Mouse (Mus musculus): Measurements from ENCODE around the gene Gatm. TPM values are rescaled to one million over a fixed set of nuclear protein-coding genes. Genes with fewer than 3 reads are reported as not detected.

The Gatm gene
- 2.3 TPM for polyA plus RNA-seq (2014; fragmentation: Illumina TruSeq; extraction: RNeasy Lipid Tissue Mini Kit (QIAGEN cat#74804); ENCODE audit: insufficient read depth, low read depth, low replicate concordance)

DNA sequence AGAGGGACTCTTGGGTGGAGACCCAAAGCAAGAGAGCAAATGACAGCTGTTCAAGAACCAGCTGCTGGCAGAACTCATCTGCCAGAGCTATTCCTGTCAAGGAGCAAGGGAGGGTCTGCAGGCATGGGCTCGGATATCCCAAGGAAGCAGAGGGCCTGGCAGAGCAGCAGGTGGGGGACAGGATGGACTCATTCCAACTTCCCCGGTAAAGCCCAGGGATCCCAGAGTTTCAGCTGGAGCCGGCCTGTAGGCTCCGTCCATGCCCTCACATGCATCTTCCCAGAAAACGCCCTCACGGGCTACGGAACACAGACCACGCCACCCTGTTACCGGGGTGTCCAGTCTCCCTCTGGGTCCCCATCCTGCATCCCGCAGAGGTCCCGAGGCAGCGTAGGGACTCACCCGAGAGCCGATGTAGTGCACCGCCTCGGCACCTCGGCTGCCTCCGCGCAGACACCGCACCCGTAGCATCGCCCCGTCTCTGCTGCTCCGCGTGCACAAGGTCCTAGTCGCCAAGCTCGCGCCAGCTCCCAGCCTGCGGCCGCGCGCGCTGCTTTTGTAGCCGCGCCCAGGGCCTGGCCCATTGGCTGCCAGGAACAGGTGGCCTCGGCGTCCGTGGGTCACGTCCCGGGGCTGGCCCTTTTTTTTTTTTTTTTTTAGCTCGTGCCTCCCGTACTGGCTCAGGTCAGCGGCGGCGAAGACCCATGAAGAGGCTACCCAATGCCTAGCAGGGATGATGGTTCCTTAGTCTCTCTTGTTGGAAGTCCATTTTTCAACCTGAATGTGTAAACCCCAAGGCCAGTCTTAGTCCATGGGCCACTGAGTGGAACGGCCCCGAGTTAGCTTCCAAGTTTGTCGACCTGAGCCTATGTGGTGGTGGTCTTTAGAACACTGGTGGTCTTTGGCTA is at the start of gene Gatm:
Gene Gatm (minus strand): TSS at position 558 of the 908 bp plus-strand sequence.

GRCm38 (mm10) chr2:122636686-122637085 is 25.6 kb upstream of the Gatm start, which contains the start of gene AA467197:
Gene AA467197, plus strand, starts transcription at chr2:122636986.

Other genes starting within 250 kb of the Gatm start
- 4.3 TPM for gene Shf, start 242.1 kb downstream of the Gatm start, polyA plus RNA-seq (2014; fragmentation: Illumina TruSeq; extraction: RNeasy Lipid Tissue Mini Kit (QIAGEN cat#74804); ENCODE audit: insufficient read depth, low read depth, low replicate concordance)
- 3.2 TPM for gene Slc28a2, start 184.8 kb downstream of the Gatm start, polyA plus RNA-seq (2014; fragmentation: Illumina TruSeq; extraction: RNeasy Lipid Tissue Mini Kit (QIAGEN cat#74804); ENCODE audit: insufficient read depth, low read depth, low replicate concordance)
- 0.29 TPM for gene Gm14085, start 126.4 kb downstream of the Gatm start, polyA plus RNA-seq (2014; fragmentation: Illumina TruSeq; extraction: RNeasy Lipid Tissue Mini Kit (QIAGEN cat#74804); ENCODE audit: insufficient read depth, low read depth, low replicate concordance)
- 3.0 TPM for gene AA467197, start 25.7 kb upstream of the Gatm start, polyA plus RNA-seq (2014; fragmentation: Illumina TruSeq; extraction: RNeasy Lipid Tissue Mini Kit (QIAGEN cat#74804); ENCODE audit: insufficient read depth, low read depth, low replicate concordance)
- 7.7 TPM for gene Slc30a4, start 91.4 kb upstream of the Gatm start, polyA plus RNA-seq (2014; fragmentation: Illumina TruSeq; extraction: RNeasy Lipid Tissue Mini Kit (QIAGEN cat#74804); ENCODE audit: insufficient read depth, low read depth, low replicate concordance)
- gene Bloc1s6, start 127.2 kb upstream of the Gatm start, polyA plus RNA-seq (2014; fragmentation: Illumina TruSeq; extraction: RNeasy Lipid Tissue Mini Kit (QIAGEN cat#74804); ENCODE audit: insufficient read depth, low read depth, low replicate concordance): 18.3 TPM
- gene Sqor, start 153.9 kb upstream of the Gatm start, polyA plus RNA-seq (2014; fragmentation: Illumina TruSeq; extraction: RNeasy Lipid Tissue Mini Kit (QIAGEN cat#74804); ENCODE audit: insufficient read depth, low read depth, low replicate concordance): 58.5 TPM

Data from lung, adult 10 weeks (tissue).